Mouse (Mus musculus): ENCODE results near the gene Def8.

DNA sequence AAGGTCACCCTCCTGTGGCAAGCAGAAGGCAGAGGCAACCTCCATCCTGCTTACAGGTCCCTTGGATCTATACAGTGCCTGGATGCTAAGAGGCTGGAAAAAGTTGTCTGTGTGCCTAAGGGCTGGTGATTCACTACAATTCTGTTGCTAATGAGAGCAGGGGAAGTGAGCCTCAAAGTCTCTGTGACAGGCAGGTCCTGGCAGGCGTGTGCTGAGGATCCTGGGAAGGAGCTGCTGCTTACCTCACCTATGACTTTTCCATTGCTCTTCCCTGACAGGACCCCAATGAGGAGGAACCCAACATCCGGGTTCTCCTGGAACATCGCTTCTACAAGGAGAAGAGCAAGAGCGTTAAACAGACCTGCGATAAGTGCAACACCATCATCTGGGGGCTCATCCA, 30.6 kb downstream of the Def8 start:
- TF ChIP-seq CTCF (IDR thresholded peaks at IDR 0.05; ENCODE audit: low read depth) (no peak), EP300 (IDR thresholded peaks at IDR 0.05; ENCODE audit: low read depth) (no peak)

Measured in liver, embryonic 14.5 days (tissue).